Mouse (Mus musculus) limb, embryonic 14.5 days (tissue): ENCODE results near the gene Zfp536. TPM values are rescaled to one million over a fixed set of nuclear protein-coding genes. Genes with fewer than 3 reads are reported as not detected.

Experiments used
- ATAC-seq: fragments of 200-750 bp; cut with Nextera tagmentation; 2 replicates; pipeline ENCODE4 v1.8.0; 2017; ENCODE audit warnings: low read depth, moderate number of reproducible peaks, moderate TSS enrichment; ENCODE audit not compliant: low FRiP score
- DNase-seq: peaks from one replicate; pipeline ENCODE4 v3.0.0-alpha.2; 2015; ENCODE audit warnings: low spot score
- H3K27ac ChIP-seq: fragments of 300-500 bp; sonication (generic); replicated peaks from 2 replicates; pipeline ENCODE4 v1.5.1; 2014; ENCODE audit warnings: low read depth, mild to moderate bottlenecking, low read length, moderate library complexity, mixed read lengths
- H3K27me3 ChIP-seq: fragments of 300-500 bp; sonication (generic); 2 replicates; pipeline ENCODE4 v1.6.1; 2014; ENCODE audit warnings: low read length, mixed read lengths; ENCODE audit not compliant: control insufficient read depth, insufficient read depth
- H3K36me3 ChIP-seq: fragments of 300-500 bp; sonication (generic); 2 replicates; pipeline ENCODE4 v1.6.1; 2014; ENCODE audit warnings: mild to moderate bottlenecking, low read length, moderate library complexity, mixed read lengths; ENCODE audit not compliant: control insufficient read depth, insufficient read depth
- H3K4me1 ChIP-seq: fragments of 300-500 bp; sonication (generic); 2 replicates; pipeline ENCODE4 v1.6.1; 2014; ENCODE audit warnings: antibody characterized with exemption, low read length, mixed read lengths; ENCODE audit not compliant: control insufficient read depth, insufficient read depth
- H3K4me2 ChIP-seq: fragments of 300-500 bp; sonication (generic); replicated peaks from 2 replicates; pipeline ENCODE4 v1.6.1; 2014; ENCODE audit warnings: low read depth, mild to moderate bottlenecking, low read length, moderate library complexity; ENCODE audit not compliant: severe bottlenecking
- H3K4me3 ChIP-seq: fragments of 300-500 bp; sonication (generic); replicated peaks from 2 replicates; pipeline ENCODE4 v1.5.1; 2014; ENCODE audit warnings: low read length
- H3K9ac ChIP-seq: fragments of 300-500 bp; sonication (generic); 2 replicates; pipeline ENCODE4 v1.6.1; 2014; ENCODE audit warnings: mild to moderate bottlenecking, low read depth, low read length, moderate library complexity; ENCODE audit not compliant: severe bottlenecking
- H3K9me3 ChIP-seq: fragments of 300-500 bp; sonication (generic); 2 replicates; pipeline ENCODE4 v1.6.1; 2016; ENCODE audit warnings: low read length; ENCODE audit not compliant: control insufficient read depth
- POLR2A ChIP-seq: fragments of 200-500 bp; IDR thresholded peaks from 2 replicates; pipeline ENCODE4 v1.8.0; 2012; ENCODE audit warnings: inconsistent platforms, mild to moderate bottlenecking, moderate library complexity, borderline replicate concordance; ENCODE audit not compliant: insufficient read depth, insufficient read length; ENCODE audit errors: extremely low read depth
- WGBS: fragments of 180-500 bp; shearing (Covaris S2); extraction: QIAGEN DNeasy Blood & Tissue Kit; methylation state at CpG from one replicate; pipeline ENCODE4 v1.1.7; 2014; 5-methylcytosine and 5-hydroxymethylcytosine counted together
- polyA plus RNA-seq, 2 experiments: library from polyadenylated mRNA; depleted of rRNA in 1 of 2; stranded (reverse) in 1 of 2; unstranded in 1 of 2; fragments of >200 nt; fragmentation: Nextera tagmentation in 1 of 2; extraction: Ambion mirVana in 1 of 2; gene quantifications; 2 replicates each; pipeline versions ENCODE4 v1.2.1 to v1.2.3; 2012 to 2014

The Zfp536 gene
- polyA plus RNA-seq, 2 experiments: 3.8 to 6.5 TPM

DNA sequence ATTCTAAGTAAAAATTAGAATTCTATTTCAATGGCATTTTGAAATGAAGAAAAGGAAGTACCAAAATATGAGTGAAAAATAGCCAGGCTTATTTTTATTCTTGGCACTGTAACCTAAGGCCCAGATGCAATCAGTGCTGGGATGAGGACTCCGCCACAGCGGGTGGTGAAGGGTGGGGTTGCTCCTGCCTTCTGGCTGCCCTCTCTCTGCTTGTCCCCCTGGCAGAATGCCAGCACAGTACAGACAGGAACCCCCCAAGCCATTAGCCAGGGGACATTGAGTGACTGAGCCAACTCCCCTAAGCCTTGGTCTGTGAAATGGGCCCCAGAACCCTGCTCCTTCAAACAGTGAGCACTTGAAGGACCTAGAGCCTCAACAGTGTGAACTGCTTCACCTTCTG lies 245.6 kb downstream of the Zfp536 start:
- no peaks in the 10 kb centered on the region for H3K36me3 ChIP-seq
- H3K9ac ChIP-seq: no peak overlapping the region
- 71% methylated on average over 2 of the region's 2 CpGs for WGBS
- DNase-seq (no peak), ATAC-seq (no peak)
- H3K9me3 ChIP-seq: no peaks in the 10 kb centered on the region
- H3K4me2 ChIP-seq: no peak overlapping the region
- no peak overlapping the region for H3K27ac ChIP-seq
- no peaks in the 10 kb centered on the region for H3K27me3 ChIP-seq
- no peaks in the 10 kb centered on the region for H3K4me1 ChIP-seq
- no peak for TF ChIP-seq POLR2A
- H3K4me3 ChIP-seq: no peak overlapping the region

DNA sequence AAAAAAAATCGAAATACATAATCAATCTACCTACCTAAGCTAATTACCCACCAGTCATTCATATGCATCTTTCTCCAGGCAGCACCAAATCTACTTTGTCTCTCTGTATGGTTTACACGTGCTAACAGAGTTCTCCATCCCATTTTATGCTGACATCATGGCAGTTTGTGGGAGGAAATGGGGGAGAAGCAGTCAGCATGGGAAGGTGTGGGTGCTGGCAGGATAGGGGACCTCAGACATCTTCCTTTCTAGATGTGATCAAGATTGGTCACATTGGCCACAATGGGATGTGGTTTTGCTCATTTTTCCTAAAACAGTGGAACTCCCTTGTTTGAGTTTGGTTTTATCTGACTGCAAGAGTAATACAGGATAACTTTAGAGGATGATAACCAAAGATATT lies 252.0 kb downstream of the Zfp536 start:
- H3K4me2 ChIP-seq: no peak overlapping the region
- no peak for TF ChIP-seq POLR2A
- no peaks in the 10 kb centered on the region for H3K27me3 ChIP-seq
- DNase-seq: no peak
- ATAC-seq: no peak
- peaks cover 4% of the 10 kb centered on the region for H3K4me1 ChIP-seq
- no peak overlapping the region for H3K4me3 ChIP-seq
- WGBS: 69% methylated on average over 2 of the region's 2 CpGs
- H3K36me3 ChIP-seq: no peaks in the 10 kb centered on the region
- no peaks in the 10 kb centered on the region for H3K9me3 ChIP-seq
- H3K27ac ChIP-seq: no peak overlapping the region
- no peak overlapping the region for H3K9ac ChIP-seq

DNA sequence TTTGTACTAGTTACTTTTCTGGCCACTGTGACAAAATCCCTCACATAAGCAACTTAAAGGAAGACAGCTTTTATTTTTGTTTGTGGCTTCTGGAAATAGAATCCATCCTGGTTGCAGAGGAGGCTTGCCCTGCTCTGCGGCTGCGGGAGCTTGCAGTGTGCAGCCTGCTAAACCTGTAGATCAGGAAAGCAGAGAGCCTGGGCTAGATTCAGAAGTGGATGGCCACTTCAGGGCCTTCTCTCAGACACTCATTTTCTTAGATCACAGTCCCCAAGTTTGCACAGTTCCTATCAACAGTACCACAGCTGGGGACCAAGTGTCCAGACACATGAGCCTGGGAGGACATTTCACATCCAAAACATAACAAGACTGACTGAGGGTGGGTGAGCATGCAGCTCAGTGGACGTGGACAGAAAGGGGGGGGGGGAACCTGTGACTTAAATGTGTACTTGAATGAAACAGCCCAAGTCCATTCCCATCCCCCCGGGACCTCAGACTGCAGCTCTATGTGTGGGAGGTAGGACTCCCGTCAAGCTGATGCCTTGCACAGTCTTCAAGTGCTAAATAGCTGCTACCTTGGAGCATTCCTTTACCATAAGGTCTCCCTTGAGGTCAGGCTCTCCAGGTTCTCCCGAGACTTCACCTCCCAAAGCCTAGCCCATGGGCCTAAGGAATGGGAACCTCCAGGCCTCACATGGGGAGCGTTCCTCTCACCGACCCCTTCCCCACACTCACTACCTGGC lies 262.3 kb downstream of the Zfp536 start:
- DNase-seq: no peak
- H3K4me2 ChIP-seq: no peak overlapping the region
- H3K27me3 ChIP-seq: no peaks in the 10 kb centered on the region
- no peak for ATAC-seq
- H3K4me3 ChIP-seq: no peak overlapping the region
- H3K36me3 ChIP-seq: no peaks in the 10 kb centered on the region
- WGBS: 68% methylated on average over 8 of the region's 8 CpGs
- H3K9ac ChIP-seq: no peak overlapping the region
- no peak for TF ChIP-seq POLR2A
- H3K9me3 ChIP-seq: no peaks in the 10 kb centered on the region
- no peak overlapping the region for H3K27ac ChIP-seq
- peaks cover 9% of the 10 kb centered on the region for H3K4me1 ChIP-seq

DNA sequence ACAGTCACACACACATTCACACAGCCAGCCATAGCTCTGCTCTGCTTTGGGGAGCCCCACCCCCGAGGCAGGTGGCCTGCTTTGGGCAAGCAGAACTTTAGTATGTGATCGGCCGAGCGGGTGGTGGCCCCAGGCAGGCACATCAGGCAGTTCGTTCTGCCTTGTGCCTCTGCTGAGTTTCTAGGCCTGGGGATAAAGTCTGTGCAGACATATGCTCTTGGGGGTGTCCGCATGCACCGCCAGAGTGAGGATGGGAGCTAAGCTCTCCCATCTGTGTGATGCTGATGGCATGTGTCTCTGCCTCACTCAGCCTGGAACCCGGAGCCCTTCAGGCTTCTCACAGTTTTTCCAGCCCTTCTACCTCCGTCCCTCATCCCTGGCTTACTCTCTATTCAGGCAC lies 263.7 kb downstream of the Zfp536 start:
- H3K9me3 ChIP-seq: no peaks in the 10 kb centered on the region
- H3K27ac ChIP-seq: no peak overlapping the region
- H3K36me3 ChIP-seq: no peaks in the 10 kb centered on the region
- no peak overlapping the region for H3K4me2 ChIP-seq
- H3K4me1 ChIP-seq: peaks cover 6% of the 10 kb centered on the region; the same call in 1 of the 2 replicates
- ATAC-seq (no peak), DNase-seq (no peak)
- H3K9ac ChIP-seq: no peak overlapping the region
- 55% methylated on average over 9 of the region's 9 CpGs for WGBS
- no peak overlapping the region for H3K4me3 ChIP-seq
- H3K27me3 ChIP-seq: no peaks in the 10 kb centered on the region
- TF ChIP-seq POLR2A: no peak

DNA sequence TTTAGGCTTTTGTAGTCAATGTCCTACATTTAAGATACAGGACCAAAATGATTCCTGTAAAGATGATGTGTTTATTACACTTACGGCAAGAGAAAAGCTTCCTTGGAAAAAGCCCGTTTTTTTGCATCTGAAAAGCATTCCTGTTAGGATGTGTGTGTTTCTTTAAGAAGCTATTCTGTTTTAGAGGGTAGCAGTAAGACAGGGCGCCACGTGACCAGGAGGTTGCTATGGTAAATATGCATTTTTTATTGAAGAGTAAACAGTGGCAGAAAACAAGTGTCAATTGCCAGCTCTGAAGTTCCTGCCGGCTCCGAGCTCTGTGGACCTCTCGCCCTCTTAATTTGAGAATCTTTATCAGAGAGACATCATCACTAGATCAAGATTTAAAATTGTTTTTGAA lies 267.9 kb downstream of the Zfp536 start:
- DNase-seq (no peak), ATAC-seq (no peak)

More for the DNA sequence above, 267.9 kb downstream of the Zfp536 start:
- Histone ChIP-seq H3K4me2 (no peak overlapping the region), H3K4me3 (no peak overlapping the region), H3K27ac (no peak overlapping the region), H3K9ac (no peak overlapping the region), H3K36me3 (no peaks in the 10 kb centered on the region), H3K4me1 (no peaks in the 10 kb centered on the region), H3K9me3 (no peaks in the 10 kb centered on the region), H3K27me3 (no peaks in the 10 kb centered on the region)
- WGBS: 60% methylated on average over 7 of the region's 7 CpGs
- TF ChIP-seq POLR2A: no peak
